Mouse (Mus musculus): ENCODE measurements around the gene Crisp3. TPM values are rescaled to one million over a fixed set of nuclear protein-coding genes. Genes with fewer than 3 reads are reported as not detected.

Gene Crisp3
- not detected for polyA plus RNA-seq (2017; shearing (Covaris generic))

GRCm38 (mm10) chr17:40242135-40242534, at the start of gene Crisp3:
TSS of gene Crisp3 (minus strand) at chr17:40242288.

GRCm38 (mm10) chr17:40208540-40208939, 33.5 kb downstream of the Crisp3 start, which contains the start of gene Pgk2:
TSS of gene Pgk2 (minus strand) at chr17:40208640.

Other genes starting within 250 kb of the Crisp3 start
- not detected for gene AC192777.2, start 146.8 kb downstream of the Crisp3 start, polyA plus RNA-seq (2017; shearing (Covaris generic))
- not detected for gene Pgk2, start 33.6 kb downstream of the Crisp3 start, polyA plus RNA-seq (2017; shearing (Covaris generic))
- not detected for gene Crisp1, start 76.9 kb upstream of the Crisp3 start, polyA plus RNA-seq (2017; shearing (Covaris generic))